Mouse (Mus musculus): ENCODE data around the gene Nrarp.

Nrarp gene

GRCm38 (mm10) chr2:25174866-25175689 is 5.5 kb upstream of the Nrarp start:
- DNase-seq (ENCODE audit: low spot score), result no peak

- no peak for DNase-seq (ENCODE audit: low spot score)
These were observed 4.9 kb upstream of the Nrarp start for GRCm38 (mm10) chr2:25175690-25176078.

DNA sequence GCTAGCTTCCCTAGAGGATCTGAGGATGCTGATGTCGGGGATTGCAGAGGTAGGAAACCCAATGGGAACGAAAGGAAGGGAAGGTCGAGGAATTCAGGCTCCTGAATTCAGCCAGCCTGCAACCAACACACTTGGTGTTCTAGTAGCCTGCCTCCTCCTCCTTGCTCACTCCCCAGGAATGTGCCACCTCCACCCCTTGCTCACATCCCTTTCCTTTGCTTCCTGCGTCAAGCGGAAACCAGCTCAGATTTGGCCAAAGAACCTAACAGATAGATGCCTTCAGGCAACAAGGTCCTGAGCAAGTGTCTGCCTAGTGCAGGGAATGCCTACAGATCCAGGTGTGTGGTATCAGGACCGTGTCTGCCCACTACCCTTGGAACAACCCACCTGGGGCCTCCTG is 4.0 kb upstream of the Nrarp start:
- no peak for DNase-seq (ENCODE audit: low spot score)

- DNase-seq (ENCODE audit: low spot score), result no peak
These were observed 3.5 kb upstream of the Nrarp start for GRCm38 (mm10) chr2:25177076-25177475.

DNA sequence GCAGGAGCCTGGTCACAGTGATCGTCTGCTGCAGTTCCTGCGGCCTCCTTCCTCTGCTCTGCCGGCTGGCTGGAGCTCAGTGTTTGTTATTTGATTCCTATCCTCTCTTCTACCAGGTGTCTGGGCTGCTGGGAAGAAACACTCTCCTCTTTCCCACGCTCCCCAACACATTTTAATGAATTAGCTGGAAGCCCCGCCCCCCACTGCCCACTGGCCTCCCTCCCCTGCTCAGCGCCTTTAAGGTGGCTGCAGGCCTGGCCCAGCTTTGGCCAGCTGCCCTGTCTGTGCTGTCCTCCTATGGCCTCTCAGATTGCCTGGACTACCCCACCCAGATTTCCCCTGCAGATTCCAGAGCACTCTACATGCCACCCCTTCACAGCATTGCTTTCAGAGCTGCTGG is 2.9 kb upstream of the Nrarp start:
- no peak for DNase-seq (ENCODE audit: low spot score)

- DNase-seq (ENCODE audit: low spot score), result no peak
These were observed 2.1 kb upstream of the Nrarp start for GRCm38 (mm10) chr2:25178285-25178972.

GRCm38 (mm10) chr2:25179566-25180217 is 866 bp upstream of the Nrarp start:
- no peak for DNase-seq (ENCODE audit: low spot score)

DNA sequence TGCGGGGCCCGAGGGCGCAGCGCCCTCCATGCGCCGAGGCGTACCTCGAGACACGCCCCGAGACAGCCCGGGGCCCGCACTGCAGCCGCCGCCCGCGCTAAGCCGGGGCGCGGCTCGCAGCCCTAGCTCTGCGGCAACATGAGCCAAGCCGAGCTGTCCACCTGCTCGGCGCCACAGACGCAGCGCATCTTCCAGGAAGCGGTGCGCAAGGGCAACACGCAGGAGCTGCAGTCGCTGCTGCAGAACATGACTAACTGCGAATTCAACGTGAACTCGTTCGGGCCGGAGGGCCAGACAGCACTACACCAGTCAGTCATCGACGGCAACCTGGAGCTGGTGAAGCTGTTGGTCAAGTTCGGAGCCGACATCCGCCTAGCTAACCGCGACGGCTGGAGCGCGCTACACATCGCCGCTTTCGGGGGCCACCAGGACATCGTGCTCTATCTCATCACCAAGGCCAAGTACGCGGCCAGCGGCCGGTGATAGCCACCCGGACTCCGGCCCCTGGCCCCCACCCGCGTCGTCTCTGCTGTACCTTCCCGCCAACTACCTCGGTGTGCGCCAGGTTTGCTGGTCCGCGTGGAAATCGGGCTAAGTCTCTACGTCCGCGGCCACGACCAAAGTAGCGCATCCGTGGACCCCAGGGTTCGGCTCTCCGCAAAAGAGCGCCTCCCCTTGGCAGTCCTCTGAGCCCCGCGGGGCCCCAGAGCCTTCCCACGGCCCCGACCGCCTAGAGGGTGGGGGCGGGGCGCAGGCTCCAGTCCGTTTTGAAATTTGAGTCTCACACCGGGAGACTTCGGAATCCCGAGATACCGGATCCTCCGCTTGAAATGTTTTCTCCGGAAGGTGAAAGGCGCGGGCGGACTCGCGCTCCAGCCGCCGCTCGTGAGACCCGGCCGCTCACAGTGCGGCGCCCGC is 674 bp downstream of the Nrarp start:
- DNase-seq (ENCODE audit: low spot score), result peak; percentile 62

DNA sequence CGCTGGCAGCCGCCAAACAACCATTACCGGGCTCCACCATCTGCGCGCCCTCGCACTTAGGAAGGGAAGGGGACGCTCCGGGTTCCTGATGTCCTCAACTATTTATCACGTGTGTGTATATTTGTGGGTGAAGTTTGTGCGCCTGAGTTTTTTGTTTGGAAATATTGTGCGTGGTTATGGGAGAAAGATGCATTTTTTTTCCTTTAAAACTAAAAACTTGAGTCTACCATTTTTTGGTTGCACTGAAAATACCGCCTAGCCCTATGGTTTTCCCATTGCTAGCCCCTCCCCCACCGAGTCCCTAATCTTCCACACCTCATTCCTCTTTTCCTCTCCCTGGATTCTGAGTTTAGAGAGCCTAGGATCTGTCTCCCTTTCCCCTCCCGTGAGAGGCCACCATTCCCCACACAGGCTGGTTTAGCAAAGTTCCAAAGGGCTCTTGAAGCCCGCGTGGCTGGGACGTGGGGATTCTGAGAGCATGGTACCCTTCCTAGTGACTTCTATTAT is 1.4 kb downstream of the Nrarp start:
- no peak for DNase-seq (ENCODE audit: low spot score)

- no peak for DNase-seq (ENCODE audit: low spot score)
These were observed 2.1 kb downstream of the Nrarp start for GRCm38 (mm10) chr2:25182664-25183063.

GRCm38 (mm10) chr2:25183336-25183735 is 2.8 kb downstream of the Nrarp start:
- DNase-seq (ENCODE audit: low spot score), result peak; percentile 54

DNA sequence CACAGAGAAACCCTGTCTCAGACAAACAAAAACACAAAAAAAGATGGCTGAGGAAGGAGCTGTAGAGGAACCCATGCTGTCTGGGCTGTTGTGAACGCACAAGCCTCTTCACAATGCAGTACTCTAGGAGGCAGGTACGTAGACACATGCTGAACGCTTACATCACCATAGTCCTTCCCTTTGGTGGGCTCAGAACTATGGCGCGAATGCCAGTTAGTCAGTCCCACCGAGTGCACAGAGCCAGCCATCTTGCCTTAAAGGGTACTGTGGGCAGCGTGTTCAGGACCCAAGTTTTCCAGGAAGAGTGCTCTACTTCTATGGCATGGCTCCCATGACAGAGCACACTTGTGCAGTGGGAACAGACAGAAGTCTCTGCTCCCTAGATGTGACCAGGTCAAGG is 3.9 kb downstream of the Nrarp start:
- DNase-seq (ENCODE audit: low spot score), result no peak

- DNase-seq (ENCODE audit: low spot score), result peak; percentile 44
These were observed 5.3 kb downstream of the Nrarp start for GRCm38 (mm10) chr2:25185625-25186574.

- DNase-seq (ENCODE audit: low spot score), result no peak
These were observed 6.0 kb downstream of the Nrarp start for GRCm38 (mm10) chr2:25186575-25186930.

- no peak for DNase-seq (ENCODE audit: low spot score)
These were observed 7.3 kb downstream of the Nrarp start for GRCm38 (mm10) chr2:25187841-25188240.

DNA sequence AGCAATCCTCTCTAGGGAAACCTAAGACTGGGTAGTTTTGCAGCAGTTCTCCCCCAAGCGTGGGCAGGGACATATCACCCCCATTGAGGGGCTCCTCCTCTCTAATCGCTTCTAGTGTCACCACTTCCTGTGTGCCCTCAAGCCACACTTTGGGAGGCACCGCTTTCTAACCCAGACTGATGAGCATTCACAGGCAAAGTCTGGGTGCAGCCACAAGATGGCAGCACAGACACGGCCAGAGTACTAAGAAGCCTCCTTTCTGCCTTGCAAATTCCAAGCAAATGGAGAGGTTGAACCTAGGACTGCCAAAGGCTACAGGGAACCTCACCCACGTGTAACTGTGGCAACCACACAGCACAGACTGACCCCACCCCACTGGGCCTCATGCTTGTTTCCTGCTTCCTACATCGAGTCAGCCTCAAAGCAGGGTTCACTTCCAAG is 12.8 kb downstream of the Nrarp start:
- peak; percentile 89 for DNase-seq (ENCODE audit: low spot score)

DNA sequence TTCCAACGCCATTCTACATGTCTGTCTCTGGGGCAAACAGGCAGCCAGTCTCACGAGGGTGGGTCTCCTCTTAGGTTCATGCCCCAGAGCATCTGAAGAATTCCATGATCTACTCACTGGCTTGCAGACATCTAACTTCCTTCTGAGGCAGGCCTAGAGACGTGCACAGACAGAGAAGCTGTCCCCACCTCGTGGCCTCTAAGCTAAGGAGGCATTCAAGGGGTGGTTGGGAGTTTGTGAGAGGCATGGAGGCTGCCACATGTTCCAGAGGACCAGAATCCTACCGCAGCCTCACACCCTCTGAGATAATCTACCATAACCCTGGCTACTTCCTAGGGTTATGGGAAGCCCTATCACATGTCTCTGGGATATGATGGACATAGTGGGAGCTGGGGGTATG is 13.4 kb downstream of the Nrarp start:
- DNase-seq (ENCODE audit: low spot score), result no peak

DNA sequence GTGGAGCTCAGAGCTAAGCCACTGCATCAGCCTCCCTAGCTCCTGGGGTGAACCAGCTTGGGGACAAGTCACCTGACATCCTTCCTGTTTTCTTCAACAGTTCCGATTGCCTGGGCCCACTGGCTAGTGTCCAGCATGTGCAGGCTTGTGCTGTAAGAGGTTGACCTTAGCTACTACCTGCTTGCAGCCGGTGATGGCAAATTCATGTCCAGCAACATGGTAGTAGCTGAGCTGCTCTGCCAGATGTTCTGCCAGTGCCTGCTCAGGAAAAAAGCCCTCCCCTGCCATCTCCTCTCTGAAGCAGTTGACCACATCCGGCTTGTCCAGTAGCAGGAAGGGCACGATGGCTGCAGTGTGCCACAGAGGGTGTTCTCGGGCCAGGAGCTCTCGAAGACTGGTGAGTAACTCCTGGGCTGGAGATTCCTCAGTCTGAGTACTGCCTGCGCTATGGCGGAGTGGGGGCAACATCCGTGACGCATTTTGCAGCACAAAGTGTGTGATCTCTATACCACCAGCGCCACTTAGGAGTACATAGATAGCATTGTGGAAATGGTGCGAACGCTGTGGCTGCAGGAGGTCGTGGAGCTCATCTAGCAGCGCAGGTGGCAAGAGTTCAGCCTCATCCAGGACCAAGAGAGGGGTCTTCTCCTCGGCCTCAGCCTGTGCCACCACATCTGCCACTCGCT is 14.1 kb downstream of the Nrarp start:
- DNase-seq (ENCODE audit: low spot score), result peak; percentile 49

GRCm38 (mm10) chr2:25195211-25196156 is 14.9 kb downstream of the Nrarp start:
- peak; percentile 59 for DNase-seq (ENCODE audit: low spot score)
